Mouse (Mus musculus): ENCODE data around the gene Alkbh3. TPM values are rescaled to one million over a fixed set of nuclear protein-coding genes. Genes with fewer than 3 reads are reported as not detected.

Alkbh3 gene
- polyA plus RNA-seq, 1 experiment = 54.7 TPM

- TF ChIP-seq CTCF (IDR thresholded peaks at IDR 0.05; ENCODE audit: borderline replicate concordance, extremely low read depth, insufficient read depth, insufficient read length) (no peak), POLR2A (IDR thresholded peaks at IDR 0.05; ENCODE audit: borderline replicate concordance, extremely low read depth, insufficient read depth, insufficient read length, poor library complexity, severe bottlenecking) (no peak)
- peak; percentile 91 for DNase-seq (ENCODE audit: low read depth)
Observed at GRCm38 (mm10) chr2:93992259-93992658, 18.3 kb downstream of the Alkbh3 start.

- TF ChIP-seq CTCF (IDR thresholded peaks at IDR 0.05; ENCODE audit: borderline replicate concordance, extremely low read depth, insufficient read depth, insufficient read length) (no peak), POLR2A (IDR thresholded peaks at IDR 0.05; ENCODE audit: borderline replicate concordance, extremely low read depth, insufficient read depth, insufficient read length, poor library complexity, severe bottlenecking) (no peak)
- no peak for DNase-seq (ENCODE audit: low read depth)
Observed at GRCm38 (mm10) chr2:93991336-93991735, 19.3 kb downstream of the Alkbh3 start.

GRCm38 (mm10) chr2:93988440-93988839, 22.2 kb downstream of the Alkbh3 start:
- TF ChIP-seq POLR2A (IDR thresholded peaks at IDR 0.05; ENCODE audit: borderline replicate concordance, extremely low read depth, insufficient read depth, insufficient read length, poor library complexity, severe bottlenecking) (no peak), CTCF (IDR thresholded peaks at IDR 0.05; ENCODE audit: borderline replicate concordance, extremely low read depth, insufficient read depth, insufficient read length) (no peak)
- DNase-seq (ENCODE audit: low read depth) = no peak

GRCm38 (mm10) chr2:93982457-93983235, 28.0 kb downstream of the Alkbh3 start:
- DNase-seq (ENCODE audit: low read depth) = no peak
- TF ChIP-seq POLR2A (IDR thresholded peaks at IDR 0.05; ENCODE audit: borderline replicate concordance, extremely low read depth, insufficient read depth, insufficient read length, poor library complexity, severe bottlenecking) = no peak

- TF ChIP-seq POLR2A (IDR thresholded peaks at IDR 0.05; ENCODE audit: borderline replicate concordance, extremely low read depth, insufficient read depth, insufficient read length, poor library complexity, severe bottlenecking) = no peak
- no peak for TF ChIP-seq CTCF (IDR thresholded peaks at IDR 0.05; ENCODE audit: borderline replicate concordance, extremely low read depth, insufficient read depth, insufficient read length)
- DNase-seq (ENCODE audit: low read depth) = no peak
Observed at GRCm38 (mm10) chr2:93979249-93980120, 31.1 kb downstream of the Alkbh3 start.

- DNase-seq (ENCODE audit: low read depth) = peak; percentile 73
- 0 out of 2 replicates have a peak, but pooled peaks have one; percentile 16 for TF ChIP-seq POLR2A (IDR thresholded peaks at IDR 0.05; ENCODE audit: borderline replicate concordance, extremely low read depth, insufficient read depth, insufficient read length, poor library complexity, severe bottlenecking)
- TF ChIP-seq CTCF (IDR thresholded peaks at IDR 0.05; ENCODE audit: borderline replicate concordance, extremely low read depth, insufficient read depth, insufficient read length) = peak; percentile 38; the same call in 1 of the 2 replicates
Observed at GRCm38 (mm10) chr2:93976436-93977252, 34.0 kb downstream of the Alkbh3 start.

DNA sequence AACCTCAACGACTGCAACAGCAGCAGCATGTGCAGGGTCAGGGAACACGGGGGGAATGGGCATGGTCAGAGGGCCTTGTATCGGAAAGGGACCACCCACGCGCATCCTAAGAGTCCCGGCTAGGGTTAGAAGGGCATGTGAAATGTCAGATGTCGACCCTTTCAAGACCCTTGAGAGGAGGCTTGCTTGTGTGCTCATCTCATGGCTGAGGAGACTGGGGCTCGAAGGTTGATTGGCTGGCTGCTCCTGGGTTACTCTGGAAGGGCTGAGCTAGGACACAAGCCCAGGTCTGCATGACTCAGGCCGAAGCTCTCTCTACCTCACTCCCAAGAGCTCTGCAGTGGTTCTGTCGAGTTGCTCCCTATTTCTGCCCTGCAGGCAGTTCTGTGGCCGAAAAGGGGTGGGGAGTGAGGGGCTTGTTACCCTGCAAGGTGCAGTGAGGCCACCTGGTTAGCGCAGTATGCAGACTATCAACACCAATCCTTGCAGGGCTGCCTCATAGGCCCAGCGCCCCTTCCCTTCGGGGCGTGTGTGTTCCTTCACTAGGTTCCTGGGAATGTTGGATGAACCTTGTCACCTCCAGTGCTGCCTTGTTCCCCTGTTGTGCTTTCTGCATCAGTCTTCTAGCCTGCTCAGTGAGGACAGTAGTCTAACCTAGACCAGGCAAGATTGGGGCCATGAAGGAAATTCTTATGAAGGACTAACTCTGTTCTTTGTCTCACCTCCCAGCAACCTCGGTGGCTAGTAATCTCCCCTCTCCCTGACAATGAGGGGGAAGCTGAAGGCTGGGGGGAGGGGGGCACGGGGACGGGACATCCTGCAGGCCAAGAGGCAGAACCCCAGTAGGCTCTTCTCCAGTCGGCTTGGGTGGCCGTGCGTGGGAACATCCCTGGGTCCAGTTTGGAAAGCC, 34.8 kb downstream of the Alkbh3 start:
- no peak for DNase-seq (ENCODE audit: low read depth)
- TF ChIP-seq CTCF (IDR thresholded peaks at IDR 0.05; ENCODE audit: borderline replicate concordance, extremely low read depth, insufficient read depth, insufficient read length) (no peak), POLR2A (IDR thresholded peaks at IDR 0.05; ENCODE audit: borderline replicate concordance, extremely low read depth, insufficient read depth, insufficient read length, poor library complexity, severe bottlenecking) (no peak)

GRCm38 (mm10) chr2:93975041-93975440, 35.6 kb downstream of the Alkbh3 start:
- DNase-seq (ENCODE audit: low read depth) = peak; percentile 11
- no peak for TF ChIP-seq CTCF (IDR thresholded peaks at IDR 0.05; ENCODE audit: borderline replicate concordance, extremely low read depth, insufficient read depth, insufficient read length)
- TF ChIP-seq POLR2A (IDR thresholded peaks at IDR 0.05; ENCODE audit: borderline replicate concordance, extremely low read depth, insufficient read depth, insufficient read length, poor library complexity, severe bottlenecking) = no peak

GRCm38 (mm10) chr2:93971647-93972046, 39.0 kb downstream of the Alkbh3 start:
- no peak for DNase-seq (ENCODE audit: low read depth)
- no peak for TF ChIP-seq CTCF (IDR thresholded peaks at IDR 0.05; ENCODE audit: borderline replicate concordance, extremely low read depth, insufficient read depth, insufficient read length)
- TF ChIP-seq POLR2A (IDR thresholded peaks at IDR 0.05; ENCODE audit: borderline replicate concordance, extremely low read depth, insufficient read depth, insufficient read length, poor library complexity, severe bottlenecking) = no peak

Measured in brain, embryonic 14.5 days (tissue).